Mouse (Mus musculus) cerebellum, adult 2 months (tissue): ENCODE data around the gene Pid1.

Experiments used
- CTCF ChIP-seq: fragments of 200-500 bp; IDR thresholded peaks from 2 replicates; pipeline ENCODE4 v1.5.1; 2011; ENCODE audit warnings: low read depth, mild to moderate bottlenecking, control low read depth, low read length, moderate library complexity, borderline replicate concordance; ENCODE audit not compliant: insufficient read depth
- POLR2A ChIP-seq: fragments of 200-500 bp; IDR thresholded peaks from 2 replicates; pipeline ENCODE4 v1.6.1; 2011; ENCODE audit warnings: low read length, control low read depth, borderline replicate concordance; ENCODE audit not compliant: insufficient read depth

GRCm38 (mm10) chr1:84362709-84363617 lies 1.0 kb downstream of the Pid1 start:
- TF ChIP-seq POLR2A (no peak), CTCF (no peak)
